Mouse (Mus musculus): ENCODE results near the gene Dicer1.
A peak's percentile ranks its signal among the peaks of the same experiment; 100 is the strongest.

The Dicer1 gene

GRCm38 (mm10) chr12:104677371-104677924, 74.3 kb downstream of the Dicer1 start:
- DNase-seq (ENCODE audit: low spot score) = no peak

- no peak for DNase-seq (ENCODE audit: low spot score)
These were observed 75.0 kb downstream of the Dicer1 start for GRCm38 (mm10) chr12:104676535-104677370.

- peak; percentile 28 for DNase-seq (ENCODE audit: low spot score)
These were observed 78.8 kb downstream of the Dicer1 start for GRCm38 (mm10) chr12:104672976-104673375.

GRCm38 (mm10) chr12:104672406-104672805, 79.3 kb downstream of the Dicer1 start:
- no peak for DNase-seq (ENCODE audit: low spot score)

GRCm38 (mm10) chr12:104667846-104668245, 83.9 kb downstream of the Dicer1 start:
- DNase-seq (ENCODE audit: low spot score) = no peak

- no peak for DNase-seq (ENCODE audit: low spot score)
These were observed 85.8 kb downstream of the Dicer1 start for GRCm38 (mm10) chr12:104665951-104666350.

GRCm38 (mm10) chr12:104665521-104665920, 86.2 kb downstream of the Dicer1 start:
- DNase-seq (ENCODE audit: low spot score) = no peak

- DNase-seq (ENCODE audit: low spot score) = no peak
These were observed 95.6 kb downstream of the Dicer1 start for GRCm38 (mm10) chr12:104656146-104656545.

GRCm38 (mm10) chr12:104655006-104655405, 96.7 kb downstream of the Dicer1 start:
- DNase-seq (ENCODE audit: low spot score) = no peak

- no peak for DNase-seq (ENCODE audit: low spot score)
These were observed 99.7 kb downstream of the Dicer1 start for GRCm38 (mm10) chr12:104652021-104652420.

GRCm38 (mm10) chr12:104651269-104651668, 100.5 kb downstream of the Dicer1 start:
- DNase-seq (ENCODE audit: low spot score) = no peak

- DNase-seq (ENCODE audit: low spot score) = no peak
These were observed 101.1 kb downstream of the Dicer1 start for GRCm38 (mm10) chr12:104650510-104651260.

GRCm38 (mm10) chr12:104648366-104648765, 103.4 kb downstream of the Dicer1 start:
- no peak for DNase-seq (ENCODE audit: low spot score)

GRCm38 (mm10) chr12:104642337-104642736, 109.4 kb downstream of the Dicer1 start:
- DNase-seq (ENCODE audit: low spot score) = peak; percentile 60

GRCm38 (mm10) chr12:104640934-104641333, 110.8 kb downstream of the Dicer1 start:
- DNase-seq (ENCODE audit: low spot score) = no peak

- DNase-seq (ENCODE audit: low spot score) = no peak
These were observed 113.6 kb downstream of the Dicer1 start for GRCm38 (mm10) chr12:104638156-104638555.

Data from ovary, adult 18-20 months (tissue).